Mouse (Mus musculus) liver, embryonic 14.5 days (tissue): ENCODE measurements around the gene Mecom. TPM values are rescaled to one million over a fixed set of nuclear protein-coding genes. Genes with fewer than 3 reads are reported as not detected.

Source experiments
- ATAC-seq: fragments of 200-750 bp; cut with Nextera tagmentation; 2 replicates; pipeline ENCODE4 v1.8.0; 2017; ENCODE audit warnings: moderate number of reproducible peaks, mild to moderate bottlenecking, moderate library complexity; ENCODE audit not compliant: insufficient read depth
- DNase-seq, 3 experiments: peaks; one replicate each; pipeline ENCODE4 v3.0.0-alpha.2; 2012 to 2013; ENCODE audit warnings: low read depth in 3 of 3, low spot score in 3 of 3
- H3K27ac ChIP-seq: fragments of 300-500 bp; sonication (generic); 2 replicates; pipeline ENCODE4 v1.5.1; 2014; ENCODE audit warnings: moderate library complexity, mild to moderate bottlenecking, control low read depth, inconsistent platforms
- H3K27me3 ChIP-seq: fragments of 300-500 bp; sonication (generic); 2 replicates; pipeline ENCODE4 v1.6.1; 2014; ENCODE audit warnings: mild to moderate bottlenecking, low read length, moderate library complexity; ENCODE audit not compliant: control insufficient read depth, insufficient read depth
- H3K36me3 ChIP-seq: fragments of 300-500 bp; sonication (generic); replicated peaks from 2 replicates; pipeline ENCODE4 v1.6.1; 2014; ENCODE audit warnings: low read depth; ENCODE audit not compliant: control insufficient read depth, insufficient read depth
- H3K4me1 ChIP-seq, 2 experiments: fragments of 200-500 bp in 1 of 2; fragments of 300-500 bp in 1 of 2; sonication (generic) in 1 of 2; replicated peaks; 2 replicates each; pipeline ENCODE4 v1.6.1; 2012 to 2014; ENCODE audit warnings: antibody characterized with exemption in 1 of 2, inconsistent platforms in 1 of 2, low read length in 1 of 2; ENCODE audit not compliant: control insufficient read depth in 2 of 2, insufficient read depth in 2 of 2
- H3K4me2 ChIP-seq: fragments of 300-500 bp; sonication (generic); 2 replicates; pipeline ENCODE4 v1.6.1; 2014; ENCODE audit warnings: low read depth, mild to moderate bottlenecking, control low read depth, moderate library complexity
- H3K4me3 ChIP-seq, 2 experiments: fragments of 200-500 bp in 1 of 2; fragments of 300-500 bp in 1 of 2; sonication (generic) in 1 of 2; 2 replicates each; pipeline ENCODE4 v1.5.1; 2012 to 2014; ENCODE audit warnings: low read depth in 2 of 2, low read length in 2 of 2, mild to moderate bottlenecking in 2 of 2, control low read depth in 1 of 2, inconsistent platforms in 1 of 2, moderate library complexity in 1 of 2; ENCODE audit not compliant: insufficient read depth in 1 of 2
- H3K9ac ChIP-seq: fragments of 300-500 bp; sonication (generic); replicated peaks from 2 replicates; pipeline ENCODE4 v1.6.1; 2014; ENCODE audit warnings: mild to moderate bottlenecking, control low read depth, moderate library complexity
- H3K9me3 ChIP-seq: fragments of 300-500 bp; sonication (generic); 2 replicates; pipeline ENCODE4 v1.6.1; 2016; ENCODE audit warnings: low read length, mixed read lengths; ENCODE audit not compliant: control insufficient read depth
- CTCF ChIP-seq: IDR thresholded peaks from 2 replicates; pipeline ENCODE4 v1.5.1; 2016; ENCODE audit warnings: antibody characterized with exemption, low read depth, control low read depth
- EP300 ChIP-seq: IDR thresholded peaks from 2 replicates; pipeline ENCODE4 v1.6.1; 2016; ENCODE audit warnings: antibody characterized with exemption, low read depth
- WGBS: fragments of 180-500 bp; shearing (Covaris S2); extraction: QIAGEN DNeasy Blood & Tissue Kit; methylation state at CpG from one replicate; pipeline ENCODE4 v1.1.7; 2014; ENCODE audit not compliant: insufficient replicate concordance; 5-methylcytosine and 5-hydroxymethylcytosine counted together
- polyA plus RNA-seq, 2 experiments: library from polyadenylated mRNA; depleted of rRNA in 1 of 2; stranded (reverse) in 1 of 2; unstranded in 1 of 2; fragments of >200 nt; fragmentation: Nextera tagmentation in 1 of 2; extraction: Ambion mirVana in 1 of 2; gene quantifications; 2 replicates each; pipeline versions ENCODE4 v1.2.1 to v1.2.3; 2012 to 2014

Mecom gene
- polyA plus RNA-seq, 2 experiments = 0.67 to 0.75 TPM

GRCm38 (mm10) chr3:30307601-30308000, 240.2 kb downstream of the Mecom start:
- H3K36me3 ChIP-seq = no peaks in the 10 kb centered on the region
- TF ChIP-seq EP300 = no peak
- TF ChIP-seq CTCF = no peak
- no peaks in the 10 kb centered on the region for H3K4me1 ChIP-seq
- WGBS = 68% methylated on average over 6 of the region's 6 CpGs
- H3K27me3 ChIP-seq = no peaks in the 10 kb centered on the region
- no peak overlapping the region for H3K4me3 ChIP-seq
- H3K4me2 ChIP-seq = no peak overlapping the region
- no peak overlapping the region for H3K27ac ChIP-seq
- H3K9me3 ChIP-seq = no peaks in the 10 kb centered on the region
- no peak for DNase-seq
- ATAC-seq = no peak
- H3K9ac ChIP-seq = no peak overlapping the region

GRCm38 (mm10) chr3:30306080-30306479, 241.7 kb downstream of the Mecom start:
- Histone ChIP-seq H3K9me3 (no peaks in the 10 kb centered on the region), H3K4me2 (no peak overlapping the region), H3K27me3 (no peaks in the 10 kb centered on the region), H3K27ac (no peak overlapping the region), H3K36me3 (no peaks in the 10 kb centered on the region), H3K4me1 (no peaks in the 10 kb centered on the region), H3K9ac (no peak overlapping the region), H3K4me3 (no peak overlapping the region)
- DNase-seq (no peak), ATAC-seq (no peak)
- WGBS = 27% methylated on average over 3 of the region's 3 CpGs
- TF ChIP-seq EP300 = no peak
- no peak for TF ChIP-seq CTCF

- H3K4me2 ChIP-seq = no peak overlapping the region
- no peaks in the 10 kb centered on the region for H3K9me3 ChIP-seq
- no peaks in the 10 kb centered on the region for H3K36me3 ChIP-seq
- ATAC-seq (no peak), DNase-seq (no peak)
- no peaks in the 10 kb centered on the region for H3K4me1 ChIP-seq
- no peak overlapping the region for H3K27ac ChIP-seq
- H3K4me3 ChIP-seq = no peak overlapping the region
- H3K27me3 ChIP-seq = no peaks in the 10 kb centered on the region
- no peak overlapping the region for H3K9ac ChIP-seq
- 52% methylated on average over 1 of the region's 1 CpGs for WGBS
- TF ChIP-seq EP300 = no peak
These were observed 248.3 kb downstream of the Mecom start for GRCm38 (mm10) chr3:30299460-30299859.

GRCm38 (mm10) chr3:30294433-30294832, 253.4 kb downstream of the Mecom start:
- Histone ChIP-seq H3K27ac (no peak overlapping the region), H3K4me2 (no peak overlapping the region), H3K9me3 (no peaks in the 10 kb centered on the region), H3K27me3 (no peaks in the 10 kb centered on the region), H3K4me1 (no peaks in the 10 kb centered on the region), H3K36me3 (no peaks in the 10 kb centered on the region), H3K9ac (no peak overlapping the region), H3K4me3 (no peak overlapping the region)
- 63% methylated on average over 5 of the region's 5 CpGs for WGBS
- DNase-seq (no peak), ATAC-seq (no peak)
- TF ChIP-seq CTCF (no peak), EP300 (no peak)

- Histone ChIP-seq H3K4me2 (no peak overlapping the region), H3K27ac (no peak overlapping the region), H3K36me3 (no peaks in the 10 kb centered on the region), H3K9ac (no peak overlapping the region), H3K27me3 (no peaks in the 10 kb centered on the region), H3K9me3 (no peaks in the 10 kb centered on the region), H3K4me3 (no peak overlapping the region), H3K4me1 (no peaks in the 10 kb centered on the region)
- DNase-seq (no peak), ATAC-seq (no peak)
- WGBS = 53% methylated on average over 4 of the region's 4 CpGs
- TF ChIP-seq EP300 (no peak), CTCF (no peak)
These were observed 261.3 kb downstream of the Mecom start for GRCm38 (mm10) chr3:30286529-30286928.
